Mouse (Mus musculus) liver, adult 2 months (tissue): ENCODE measurements around the gene Pdzd2. TPM values are rescaled to one million over a fixed set of nuclear protein-coding genes. Genes with fewer than 3 reads are reported as not detected.

Experiments used
- DNase-seq: peaks from one replicate; pipeline ENCODE4 v3.0.0-alpha.2; 2011; ENCODE audit warnings: low read depth, low spot score; ENCODE audit errors: extremely low read depth
- H3K27ac ChIP-seq: fragments of 200-500 bp; replicated peaks from 2 replicates; pipeline ENCODE4 v1.5.1; 2012; ENCODE audit warnings: low read depth, mild to moderate bottlenecking, control low read depth, inconsistent platforms, low read length; ENCODE audit not compliant: insufficient read depth
- H3K27me3 ChIP-seq: fragments of 200-500 bp; 2 replicates; pipeline ENCODE4 v1.6.1; 2012; ENCODE audit warnings: mild to moderate bottlenecking, moderate library complexity, low read length, inconsistent platforms; ENCODE audit not compliant: control insufficient read depth, insufficient read depth
- H3K36me3 ChIP-seq: fragments of 200-500 bp; 2 replicates; pipeline ENCODE4 v1.6.1; 2012; ENCODE audit warnings: low read length, inconsistent platforms; ENCODE audit not compliant: control insufficient read depth, insufficient read depth
- H3K4me1 ChIP-seq: fragments of 200-500 bp; 2 replicates; pipeline ENCODE4 v1.6.1; 2011; ENCODE audit warnings: low read length; ENCODE audit not compliant: control insufficient read depth, insufficient read depth
- H3K4me3 ChIP-seq: fragments of 200-500 bp; 2 replicates; pipeline ENCODE4 v1.5.1; 2011; ENCODE audit warnings: low read depth, mild to moderate bottlenecking, control low read depth, low read length, moderate library complexity; ENCODE audit not compliant: insufficient read depth
- H3K79me2 ChIP-seq: fragments of 200-500 bp; 2 replicates; pipeline ENCODE4 v1.6.1; 2012; ENCODE audit warnings: inconsistent platforms, mild to moderate bottlenecking, low read length, moderate library complexity; ENCODE audit not compliant: control insufficient read depth, insufficient read depth
- H3K9ac ChIP-seq: fragments of 200-500 bp; 2 replicates; pipeline ENCODE4 v1.6.1; 2012; ENCODE audit warnings: low read depth, mild to moderate bottlenecking, control low read depth, inconsistent platforms, low read length
- CTCF ChIP-seq: fragments of 200-500 bp; IDR thresholded peaks from 2 replicates; pipeline ENCODE4 v1.5.1; 2011; ENCODE audit warnings: low read depth, low read length, control low read depth
- POLR2A ChIP-seq: fragments of 200-500 bp; IDR thresholded peaks from 2 replicates; pipeline ENCODE4 v1.6.1; 2011; ENCODE audit warnings: low read length, control low read depth; ENCODE audit not compliant: insufficient read depth; ENCODE audit errors: extremely low read depth
- WGBS: fragments of 180-500 bp; shearing (Covaris S2); methylation state at CpG from one replicate; pipeline ENCODE4 v1.1.7; 2018; 5-methylcytosine and 5-hydroxymethylcytosine counted together
- polyA plus RNA-seq: library from polyadenylated mRNA; depleted of rRNA; stranded (reverse); fragments of >200 nt; gene quantifications from 2 replicates; pipeline ENCODE4 v1.2.3, GENCODE M21; 2012
- total RNA-seq: library from RNA; depleted of rRNA; stranded (reverse); fragments of >200 nt; gene quantifications from 2 replicates; pipeline ENCODE4 v1.2.3, GENCODE M21; 2014

Pdzd2 gene
- total and polyA plus RNA-seq, 2 experiments = 0.11 to 0.74 TPM

DNA sequence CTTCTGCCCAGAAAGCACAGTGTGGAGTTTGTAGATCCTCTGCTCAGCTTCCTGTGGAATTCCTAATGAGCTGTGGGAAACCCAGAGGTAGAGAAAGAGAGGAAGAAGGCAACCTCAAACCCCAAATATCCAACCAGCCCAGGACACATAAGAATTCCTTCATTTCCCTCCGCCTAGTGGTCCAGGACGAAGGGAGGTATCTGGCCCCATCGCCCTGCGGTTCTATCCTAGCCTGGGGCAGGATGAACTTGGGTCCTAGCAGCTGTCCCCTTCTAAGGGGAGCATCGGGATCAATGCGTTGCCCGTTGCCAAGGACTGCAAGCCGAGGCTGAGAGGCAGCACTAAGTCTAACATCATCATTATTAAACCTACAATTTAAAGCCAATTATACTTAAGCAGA, 104.8 kb downstream of the Pdzd2 start:
- no peaks in the 10 kb centered on the region for H3K4me1 ChIP-seq
- TF ChIP-seq CTCF = no peak
- no peak overlapping the region for H3K4me3 ChIP-seq
- WGBS = 88% methylated on average over 8 of the region's 8 CpGs
- H3K27ac ChIP-seq = no peak overlapping the region
- no peaks in the 10 kb centered on the region for H3K27me3 ChIP-seq
- no peak for DNase-seq
- H3K79me2 ChIP-seq = no peaks in the 10 kb centered on the region
- no peaks in the 10 kb centered on the region for H3K36me3 ChIP-seq
- no peak overlapping the region for H3K9ac ChIP-seq

DNA sequence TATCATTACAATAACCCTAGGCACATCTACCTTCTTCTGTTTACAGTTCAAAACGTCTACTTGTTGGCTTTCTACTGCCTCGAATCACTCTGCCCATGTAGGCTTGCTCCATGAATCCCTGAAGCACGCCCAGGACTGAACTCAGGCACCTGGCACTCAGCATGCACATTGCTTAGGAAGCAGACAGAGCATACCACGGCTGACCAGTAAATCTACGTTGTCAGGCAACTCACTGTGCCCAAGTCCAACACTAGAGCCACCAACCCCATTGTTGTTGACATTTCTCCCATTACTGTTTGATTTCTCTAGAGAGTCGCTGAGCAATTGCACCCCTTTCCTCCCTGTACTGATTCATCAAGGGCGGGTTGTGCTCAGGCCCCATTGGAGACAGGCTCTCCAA, 110.6 kb downstream of the Pdzd2 start:
- H3K4me3 ChIP-seq = no peak overlapping the region
- H3K27me3 ChIP-seq = no peaks in the 10 kb centered on the region
- H3K9ac ChIP-seq = no peak overlapping the region
- 44% methylated on average over 7 of the region's 7 CpGs for WGBS
- H3K27ac ChIP-seq = no peak overlapping the region
- no peaks in the 10 kb centered on the region for H3K36me3 ChIP-seq
- TF ChIP-seq CTCF (no peak), POLR2A (no peak)
- H3K4me1 ChIP-seq = no peaks in the 10 kb centered on the region
- no peak for DNase-seq
- H3K79me2 ChIP-seq = no peaks in the 10 kb centered on the region

DNA sequence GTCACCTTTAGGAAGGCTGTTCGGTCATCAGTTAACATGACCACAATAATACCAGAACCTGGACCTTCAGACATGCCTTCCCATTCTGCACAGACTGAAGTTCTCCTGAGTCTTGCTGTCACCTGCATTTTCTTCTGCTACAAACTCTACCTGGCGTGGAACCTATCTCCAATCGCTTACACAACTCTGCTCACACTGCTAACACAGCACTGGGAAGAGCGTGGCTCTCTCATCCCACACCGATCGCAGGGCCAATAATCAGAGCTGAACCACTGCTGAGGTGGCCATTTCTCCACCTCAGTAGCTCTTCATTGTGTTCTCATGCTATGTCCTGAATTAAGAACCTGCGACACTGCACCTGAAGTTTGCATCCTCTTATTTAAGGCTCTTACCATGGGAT, 111.3 kb downstream of the Pdzd2 start:
- Histone ChIP-seq H3K27me3 (no peaks in the 10 kb centered on the region), H3K9ac (no peak overlapping the region), H3K27ac (no peak overlapping the region), H3K4me3 (no peak overlapping the region), H3K4me1 (no peaks in the 10 kb centered on the region), H3K36me3 (no peaks in the 10 kb centered on the region), H3K79me2 (no peaks in the 10 kb centered on the region)
- WGBS = 94% methylated on average over 7 of the region's 7 CpGs
- no peak for DNase-seq
- no peak for TF ChIP-seq CTCF
- TF ChIP-seq POLR2A = no peak

DNA sequence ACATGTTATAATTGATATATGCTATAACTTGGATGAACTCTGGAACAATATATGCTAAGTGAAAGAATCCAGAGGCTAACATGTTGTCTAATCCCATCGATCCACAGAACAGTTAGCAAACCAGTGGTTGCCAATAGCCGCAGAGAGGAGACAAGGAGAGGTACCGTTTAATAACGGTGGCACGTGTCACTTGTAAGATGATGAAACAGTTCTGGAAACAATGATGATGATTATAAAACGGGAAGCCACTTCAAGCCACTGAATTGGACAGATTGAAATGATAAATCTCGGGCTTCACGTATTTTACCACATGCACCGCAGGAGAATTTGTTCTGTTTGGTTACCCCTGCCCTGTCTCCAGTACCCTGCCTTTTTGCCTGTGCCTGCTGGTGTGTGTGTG, 112.8 kb downstream of the Pdzd2 start:
- no peaks in the 10 kb centered on the region for H3K4me1 ChIP-seq
- no peak overlapping the region for H3K9ac ChIP-seq
- H3K79me2 ChIP-seq = no peaks in the 10 kb centered on the region
- no peak overlapping the region for H3K4me3 ChIP-seq
- 85% methylated on average over 9 of the region's 9 CpGs for WGBS
- TF ChIP-seq POLR2A = no peak
- no peak for DNase-seq
- no peaks in the 10 kb centered on the region for H3K36me3 ChIP-seq
- H3K27ac ChIP-seq = no peak overlapping the region
- H3K27me3 ChIP-seq = no peaks in the 10 kb centered on the region

DNA sequence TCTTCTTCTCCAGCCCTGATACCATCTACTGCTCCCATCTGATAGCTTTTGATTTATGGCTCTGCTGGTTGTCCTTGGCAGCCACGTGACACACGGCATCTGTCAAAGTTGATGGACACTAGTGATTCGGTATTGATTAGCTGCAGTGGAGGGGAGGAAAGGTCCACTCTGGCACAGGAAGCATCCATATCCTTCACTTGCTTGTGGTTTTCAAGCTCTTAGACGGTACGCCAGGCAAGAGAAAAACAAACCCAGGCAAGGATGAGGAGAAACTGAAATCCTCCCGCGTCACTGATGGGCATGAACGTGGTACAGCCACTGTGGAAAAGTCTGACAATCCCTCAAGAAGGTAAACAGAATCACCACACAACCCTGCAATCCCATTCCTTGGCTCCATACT, 113.6 kb downstream of the Pdzd2 start:
- TF ChIP-seq CTCF (no peak), POLR2A (no peak)
- H3K79me2 ChIP-seq = no peaks in the 10 kb centered on the region
- no peak overlapping the region for H3K4me3 ChIP-seq
- H3K9ac ChIP-seq = no peak overlapping the region
- H3K36me3 ChIP-seq = no peaks in the 10 kb centered on the region
- DNase-seq = no peak
- no peaks in the 10 kb centered on the region for H3K27me3 ChIP-seq
- H3K4me1 ChIP-seq = no peaks in the 10 kb centered on the region
- H3K27ac ChIP-seq = no peak overlapping the region
- 45% methylated on average over 8 of the region's 8 CpGs for WGBS

DNA sequence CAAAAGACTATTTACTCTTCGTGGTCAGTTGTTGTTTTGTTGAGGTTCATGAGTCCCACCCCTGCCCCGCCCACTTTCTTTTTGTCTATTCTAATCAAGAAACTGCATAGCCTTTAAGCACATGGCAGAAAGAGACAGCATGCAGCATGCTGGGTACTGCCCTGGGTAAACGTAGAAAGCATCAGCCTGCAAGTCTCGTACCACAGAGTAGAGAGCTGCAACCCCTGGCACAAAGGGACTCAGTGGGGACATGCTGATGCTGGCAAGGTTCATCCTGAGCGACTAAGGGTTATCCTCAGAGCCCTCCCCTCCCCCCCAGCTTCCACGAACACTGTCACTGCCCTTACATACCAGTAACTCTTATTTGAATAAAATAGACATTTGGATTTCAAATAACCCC, 114.2 kb downstream of the Pdzd2 start:
- no peak overlapping the region for H3K4me3 ChIP-seq
- WGBS = 65% methylated on average over 6 of the region's 6 CpGs
- DNase-seq = no peak
- no peak for TF ChIP-seq POLR2A
- H3K36me3 ChIP-seq = no peaks in the 10 kb centered on the region
- no peak overlapping the region for H3K9ac ChIP-seq
- no peaks in the 10 kb centered on the region for H3K4me1 ChIP-seq
- no peaks in the 10 kb centered on the region for H3K79me2 ChIP-seq
- no peaks in the 10 kb centered on the region for H3K27me3 ChIP-seq
- H3K27ac ChIP-seq = no peak overlapping the region

DNA sequence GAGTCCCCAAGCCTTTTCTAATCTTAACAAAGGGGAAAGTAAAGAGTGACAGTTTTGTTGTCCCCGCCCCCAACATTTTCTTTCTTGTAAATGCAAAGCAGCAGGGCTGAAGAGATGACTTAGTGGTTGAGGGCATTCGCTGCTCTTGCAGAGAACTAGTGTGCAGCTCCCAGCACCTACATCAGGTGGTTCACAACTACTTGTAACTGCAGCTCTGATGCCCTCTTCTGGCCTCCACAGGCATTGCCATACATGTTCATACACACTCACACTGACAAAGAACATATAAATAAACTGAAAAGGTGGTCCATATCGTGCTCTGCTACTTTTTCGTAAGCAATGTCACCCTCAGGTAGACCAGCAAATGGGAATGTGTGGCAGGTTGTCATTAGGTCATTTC, 116.2 kb downstream of the Pdzd2 start:
- no peak for TF ChIP-seq CTCF
- TF ChIP-seq POLR2A = no peak
- WGBS = 94% methylated on average over 4 of the region's 4 CpGs
- Histone ChIP-seq H3K9ac (no peak overlapping the region), H3K4me3 (no peak overlapping the region), H3K27ac (no peak overlapping the region), H3K4me1 (no peaks in the 10 kb centered on the region), H3K79me2 (no peaks in the 10 kb centered on the region), H3K27me3 (no peaks in the 10 kb centered on the region), H3K36me3 (no peaks in the 10 kb centered on the region)
- DNase-seq = no peak
